Comparison of ENCODE assay signal across 10 mouse cellular contexts in the genomic region with DNA sequence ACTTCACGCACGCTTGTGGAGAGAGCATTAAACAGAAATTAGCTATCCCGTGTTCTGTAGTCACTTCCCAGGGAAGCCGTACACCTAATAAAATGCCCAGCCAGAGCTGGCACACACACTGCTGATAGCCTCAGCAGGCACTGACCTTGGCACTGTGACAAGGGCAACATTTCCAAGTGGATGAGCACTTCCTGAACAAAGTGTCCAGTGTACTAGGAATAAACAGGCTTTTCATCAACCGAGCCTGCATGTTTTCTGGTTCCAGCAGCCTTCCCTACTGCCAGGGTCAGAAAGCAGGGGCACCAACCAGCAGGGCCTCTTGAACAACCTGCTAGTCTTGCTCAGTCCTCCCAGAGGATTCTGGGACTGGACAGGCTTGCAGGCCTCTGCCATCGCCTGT.
A peak's percentile ranks its signal among the peaks of the same experiment; 100 is the strongest.
DNase-seq lines count a peak whose midpoint lies in the region; ATAC-seq and TF ChIP-seq lines count a peak whose summit lies in the region.
"Had no signal": no experiment of that assay in that cellular context is flagged by ENCODE, and none has a peak within 500 bp of the region (broad histone marks: within the 10 kb centered on the region; RNA-seq: fewer than 3 reads in every experiment).

No protein-coding gene starts in this region.

- TF ChIP-seq CTCF in lung, adult 2 months (IDR thresholded peaks at IDR 0.05; ENCODE audit: insufficient read depth, low read length) = no peak

- TF ChIP-seq POLR2A in lung, adult 2 months (IDR thresholded peaks at IDR 0.05; ENCODE audit: borderline replicate concordance, extremely low read depth, low read depth, low read length) = no peak

- no peaks in the 10 kb centered on the region for H3K27me3 ChIP-seq in hindbrain, embryonic 15.5 days
- 0 out of 2 replicates have a peak, but pooled peaks cover 6% of the 10 kb centered on the region for H3K27me3 ChIP-seq in hindbrain, embryonic 10.5 days (ENCODE audit: insufficient read depth, poor library complexity, severe bottlenecking)
- H3K27me3 ChIP-seq: CH12.LX had no signal

- H3K27ac ChIP-seq in hindbrain, embryonic 15.5 days (replicated peaks) = no peak overlapping the region
- H3K27ac ChIP-seq in hindbrain, embryonic 10.5 days = no peak overlapping the region
- H3K27ac ChIP-seq: liver, embryonic 14.5 days had no signal

- no peak for DNase-seq in hindbrain, embryonic 10.5 days (ENCODE audit: low spot score)
- peak; percentile 92 to 95 for DNase-seq in adrenal gland, adult (ENCODE audit: inconsistent age in 2 of 2, low spot score in 1 of 2)
- peak; percentile 66 to 81 for DNase-seq in cerebellum, postnatal 36 days
- DNase-seq in heart, postnatal 4 days = peak; percentile 61
- DNase-seq in lung, adult 2 months = peak; percentile 61
- DNase-seq in B cell, adult 2 months = no peak

- no peak overlapping the region for H3K4me3 ChIP-seq in hindbrain, embryonic 15.5 days
- no peak overlapping the region for H3K4me3 ChIP-seq in hindbrain, embryonic 10.5 days
- H3K4me3 ChIP-seq in lung, adult 2 months (replicated peaks; ENCODE audit: extremely low read depth, low read depth, low read length) = no peak overlapping the region

- peaks cover 28% of the 10 kb centered on the region for H3K4me1 ChIP-seq in hindbrain, embryonic 15.5 days (replicated peaks)
- H3K4me1 ChIP-seq in hindbrain, embryonic 10.5 days (replicated peaks) = peaks cover 27% of the 10 kb centered on the region
- peaks cover 9% of the 10 kb centered on the region for H3K4me1 ChIP-seq in lung, adult 2 months (ENCODE audit: control insufficient read depth, insufficient read depth, low read length)

- H3K9me3 ChIP-seq in hindbrain, embryonic 15.5 days = no peaks in the 10 kb centered on the region
- H3K9me3 ChIP-seq in hindbrain, embryonic 10.5 days = no peaks in the 10 kb centered on the region

- peak; percentile 27; the same call in 1 of the 2 replicates for ATAC-seq in hindbrain, embryonic 15.5 days (ENCODE audit: low FRiP score, low read depth)
- no peak for ATAC-seq in megakaryocyte-erythroid progenitor cell, adult 5-6 weeks (replicated peaks; ENCODE audit: low FRiP score, low TSS enrichment, poor library complexity, severe bottlenecking)

- no peak overlapping the region for H3K4me2 ChIP-seq in hindbrain, embryonic 15.5 days

- H3K9ac ChIP-seq in hindbrain, embryonic 15.5 days = no peak overlapping the region
- H3K9ac ChIP-seq: liver, embryonic 14.5 days had no signal

- 38% methylated on average over 6 of the region's 6 CpGs for WGBS in hindbrain, embryonic 15.5 days
- 77% methylated on average over 6 of the region's 6 CpGs for WGBS in hindbrain, embryonic 10.5 days
- WGBS in lung, adult 2 months = 37% methylated on average over 6 of the region's 6 CpGs

- no peaks in the 10 kb centered on the region for H3K36me3 ChIP-seq in hindbrain, embryonic 15.5 days
- H3K36me3 ChIP-seq in hindbrain, embryonic 10.5 days = no peaks in the 10 kb centered on the region

Comparison
In these comparisons a context has a peak if more than half of its experiments do, and no peak if none do; other contexts are left out.
1. DNase-seq: peak in adrenal gland, adult (2 of 2), cerebellum, postnatal 36 days (2 of 2), heart, postnatal 4 days (single experiment) and lung, adult 2 months (single experiment); none in hindbrain, embryonic 10.5 days (single experiment) and B cell, adult 2 months (0 of 2).